Mouse (Mus musculus) MEL (cell line): ENCODE data around the gene Qrsl1.

Source experiments
- CTCF ChIP-seq, 3 experiments: IDR thresholded peaks in 2 of 3; conservative IDR thresholded peaks in 1 of 3; 2 replicates each; pipeline ENCODE4 v1.5.1; 2011 to 2012; ENCODE audit warnings: low read length in 3 of 3, low read depth in 2 of 3, mild to moderate bottlenecking in 2 of 3, improper control_type of control experiment in 1 of 3, inconsistent platforms in 1 of 3, mixed read lengths in 1 of 3, moderate library complexity in 1 of 3; ENCODE audit not compliant: control insufficient read depth in 1 of 3, insufficient read depth in 1 of 3, poor library complexity in 1 of 3, severe bottlenecking in 1 of 3
- MAX ChIP-seq: IDR thresholded peaks from 2 replicates; pipeline ENCODE4 v1.6.1; 2011; ENCODE audit warnings: low read length, improper control_type of control experiment
- POLR2A ChIP-seq, 2 experiments: IDR thresholded peaks; 2 replicates each; pipeline ENCODE4 v1.6.1; 2011 to 2012; ENCODE audit warnings: low read length in 2 of 2, mild to moderate bottlenecking in 2 of 2, control low read depth in 1 of 2, improper control_type of control experiment in 1 of 2, low read depth in 1 of 2, moderate library complexity in 1 of 2; ENCODE audit not compliant: control insufficient read depth in 1 of 2, insufficient read depth in 1 of 2, poor library complexity in 1 of 2
- TAL1 ChIP-seq: IDR thresholded peaks from 2 replicates; pipeline ENCODE4 v1.6.1; 2012; ENCODE audit warnings: mild to moderate bottlenecking, inconsistent platforms, low read length, moderate library complexity, mixed read lengths
- TCF12 ChIP-seq: IDR thresholded peaks from 2 replicates; pipeline ENCODE4 v1.6.1; 2014; ENCODE audit warnings: low read depth, mild to moderate bottlenecking, inconsistent platforms, low read length, improper control_type of control experiment, moderate library complexity
- USF2 ChIP-seq, 2 experiments: IDR thresholded peaks; 2 replicates each; pipeline ENCODE4 v1.6.1; 2011 to 2012; ENCODE audit warnings: improper control_type of control experiment in 2 of 2, low read length in 2 of 2, borderline replicate concordance in 1 of 2, inconsistent platforms in 1 of 2, low read depth in 1 of 2, mild to moderate bottlenecking in 1 of 2; ENCODE audit not compliant: insufficient read depth in 1 of 2
- ZMIZ1 ChIP-seq: IDR thresholded peaks from 2 replicates; pipeline ENCODE4 v1.6.1; 2012; ENCODE audit warnings: low read depth, mild to moderate bottlenecking, inconsistent platforms, low read length, improper control_type of control experiment, moderate library complexity

GRCm38 (mm10) chr10:43943736-43944135 is 42.2 kb upstream of the Qrsl1 start:
- TF ChIP-seq USF2 (IDR thresholded peaks at IDR 0.05; ENCODE audit: borderline replicate concordance in 1 of 2, insufficient read depth in 1 of 2, low read depth in 1 of 2, low read length in 2 of 2) (no peak), TCF12 (no peak), POLR2A (IDR thresholded peaks at IDR 0.05; ENCODE audit: control insufficient read depth in 1 of 2, insufficient read depth in 1 of 2, low read depth in 1 of 2, low read length in 2 of 2, poor library complexity in 1 of 2) (no peak), CTCF (IDR thresholded peaks at IDR 0.05 in 2 of 3, conservative IDR thresholded peaks at IDR 0.05 in 1 of 3; ENCODE audit: control insufficient read depth in 1 of 3, insufficient read depth in 1 of 3, low read depth in 2 of 3, low read length in 3 of 3, poor library complexity in 1 of 3, severe bottlenecking in 1 of 3) (no peak), TAL1 (no peak), MAX (no peak), ZMIZ1 (no peak)
